Mouse (Mus musculus) splenic B cell, adult 2 months (primary cell): ENCODE results near the gene Max.

Source experiments
- DNase-seq: peaks from one replicate; pipeline ENCODE4 v3.0.0-alpha.2; 2011; ENCODE audit warnings: low read depth, low spot score
- H3K27me3 ChIP-seq: 2 replicates; pipeline ENCODE4 v1.6.1; 2012; ENCODE audit warnings: mild to moderate bottlenecking, low read length, moderate library complexity, mixed read lengths; ENCODE audit not compliant: control insufficient read depth, poor library complexity, insufficient read depth, severe bottlenecking
- H3K36me3 ChIP-seq: 2 replicates; pipeline ENCODE4 v1.6.1; 2012; ENCODE audit warnings: mild to moderate bottlenecking, low read length, moderate library complexity, mixed read lengths; ENCODE audit not compliant: control insufficient read depth, poor library complexity, insufficient read depth, severe bottlenecking

Gene Max

GRCm38 (mm10) chr12:76972241-76972640 lies 10.2 kb upstream of the Max start:
- DNase-seq: no peak
- no peaks in the 10 kb centered on the region for H3K36me3 ChIP-seq
- no peaks in the 10 kb centered on the region for H3K27me3 ChIP-seq

GRCm38 (mm10) chr12:76971642-76972221 lies 9.7 kb upstream of the Max start:
- DNase-seq: no peak
- Histone ChIP-seq H3K36me3 (no peaks in the 10 kb centered on the region), H3K27me3 (no peaks in the 10 kb centered on the region)

- H3K36me3 ChIP-seq: no peaks in the 10 kb centered on the region
- no peaks in the 10 kb centered on the region; the same call in 1 of the 2 replicates for H3K27me3 ChIP-seq
- no peak for DNase-seq
These were observed 3.9 kb upstream of the Max start for GRCm38 (mm10) chr12:76965876-76966275.

GRCm38 (mm10) chr12:76965089-76965488 lies 3.1 kb upstream of the Max start:
- DNase-seq: no peak
- Histone ChIP-seq H3K36me3 (no peaks in the 10 kb centered on the region), H3K27me3 (no peaks in the 10 kb centered on the region; the same call in 1 of the 2 replicates)

GRCm38 (mm10) chr12:76961052-76961931 lies 709 bp downstream of the Max start:
- Histone ChIP-seq H3K36me3 (0 out of 2 replicates have a peak, but pooled peaks cover 1% of the 10 kb centered on the region), H3K27me3 (no peaks in the 10 kb centered on the region; the same call in 1 of the 2 replicates)
- DNase-seq: peak; percentile 31

GRCm38 (mm10) chr12:76957688-76958087 lies 4.3 kb downstream of the Max start:
- peak; percentile 78 for DNase-seq
- H3K36me3 ChIP-seq: 0 out of 2 replicates have a peak, but pooled peaks cover 5% of the 10 kb centered on the region
- H3K27me3 ChIP-seq: no peaks in the 10 kb centered on the region

- H3K36me3 ChIP-seq: 0 out of 2 replicates have a peak, but pooled peaks cover 11% of the 10 kb centered on the region
- H3K27me3 ChIP-seq: no peaks in the 10 kb centered on the region
- no peak for DNase-seq
These were observed 7.1 kb downstream of the Max start for GRCm38 (mm10) chr12:76954698-76955423.

- 0 out of 2 replicates have a peak, but pooled peaks cover 11% of the 10 kb centered on the region for H3K36me3 ChIP-seq
- no peak for DNase-seq
- no peaks in the 10 kb centered on the region for H3K27me3 ChIP-seq
These were observed 8.1 kb downstream of the Max start for GRCm38 (mm10) chr12:76953750-76954363.

GRCm38 (mm10) chr12:76950330-76950729 lies 11.7 kb downstream of the Max start:
- no peaks in the 10 kb centered on the region for H3K27me3 ChIP-seq
- DNase-seq: no peak
- peaks cover 10% of the 10 kb centered on the region; the same call in 1 of the 2 replicates for H3K36me3 ChIP-seq

GRCm38 (mm10) chr12:76948781-76949180 lies 13.2 kb downstream of the Max start:
- H3K36me3 ChIP-seq: peaks cover 9% of the 10 kb centered on the region
- H3K27me3 ChIP-seq: no peaks in the 10 kb centered on the region
- no peak for DNase-seq

- no peak for DNase-seq
- no peaks in the 10 kb centered on the region for H3K27me3 ChIP-seq
- H3K36me3 ChIP-seq: peaks cover 9% of the 10 kb centered on the region
These were observed 13.8 kb downstream of the Max start for GRCm38 (mm10) chr12:76948185-76948584.

- no peak for DNase-seq
- Histone ChIP-seq H3K27me3 (no peaks in the 10 kb centered on the region), H3K36me3 (peaks cover 9% of the 10 kb centered on the region)
These were observed 14.5 kb downstream of the Max start for GRCm38 (mm10) chr12:76947487-76947886.

- H3K36me3 ChIP-seq: peaks cover 9% of the 10 kb centered on the region
- no peaks in the 10 kb centered on the region for H3K27me3 ChIP-seq
- no peak for DNase-seq
These were observed 18.5 kb downstream of the Max start for GRCm38 (mm10) chr12:76943466-76943865.

GRCm38 (mm10) chr12:76943046-76943445 lies 19.0 kb downstream of the Max start:
- Histone ChIP-seq H3K27me3 (no peaks in the 10 kb centered on the region), H3K36me3 (peaks cover 9% of the 10 kb centered on the region)
- peak; percentile 23 for DNase-seq
